Mouse (Mus musculus): ENCODE measurements at regions not wholly inside any gene's neighbourhood (a gene's known extent, or its start where the extent isn't known, plus 50 kb on each side); places are given as distances from the start of the nearest gene placed in this dataset.

DNA sequence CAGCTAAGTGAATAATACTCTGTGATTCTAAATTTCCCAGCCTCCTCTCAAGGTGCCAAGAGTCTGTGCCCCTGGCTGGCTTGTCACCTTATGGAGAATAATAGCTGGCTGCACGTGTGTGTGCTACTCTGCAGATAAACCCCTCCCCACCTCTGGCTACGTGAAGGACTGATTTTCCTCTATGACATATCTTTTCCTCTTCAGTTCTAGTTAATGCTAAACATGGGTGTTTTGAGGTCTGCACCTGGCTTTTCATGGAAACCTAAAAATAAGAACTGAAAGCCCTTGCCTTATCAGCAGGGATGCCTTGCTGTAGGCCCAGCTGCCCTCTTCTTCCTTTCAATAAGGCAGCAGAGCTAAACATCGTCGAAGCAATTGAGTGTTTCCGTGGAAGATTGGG, 321.5 kb downstream of the Gadd45g start:
- TF ChIP-seq CTCF (IDR thresholded peaks at IDR 0.05; ENCODE audit: low read depth, low read length) = no peak
- no peak for TF ChIP-seq POLR2A (IDR thresholded peaks at IDR 0.05; ENCODE audit: extremely low read depth, insufficient read depth, low read length)

Measured in liver, adult 2 months (tissue).